Mouse (Mus musculus) kidney, embryonic 15.5 days (tissue): ENCODE measurements around the gene Gatad2b. TPM values are rescaled to one million over a fixed set of nuclear protein-coding genes. Genes with fewer than 3 reads are reported as not detected.
"Not testable (repeated sequence)": the region's sequence is repeated elsewhere in the genome, so short reads cannot be mapped to it uniquely, and the experiment has no call there.

Experiments used
- ATAC-seq: fragments of 200-750 bp; cut with Nextera tagmentation; replicated peaks from 2 replicates; pipeline ENCODE4 v1.8.0; 2017; ENCODE audit warnings: moderate TSS enrichment; ENCODE audit not compliant: low FRiP score
- H3K27ac ChIP-seq: fragments of 300-500 bp; sonication (generic); 2 replicates; pipeline ENCODE4 v1.5.1; 2015; ENCODE audit warnings: mild to moderate bottlenecking, inconsistent platforms
- H3K27me3 ChIP-seq: fragments of 300-500 bp; sonication (generic); 2 replicates; pipeline ENCODE4 v1.6.1; 2015; ENCODE audit warnings: inconsistent platforms
- H3K36me3 ChIP-seq: fragments of 300-500 bp; sonication (generic); 2 replicates; pipeline ENCODE4 v1.6.1; 2015; ENCODE audit warnings: inconsistent platforms
- H3K4me1 ChIP-seq: fragments of 300-500 bp; sonication (generic); 2 replicates; pipeline ENCODE4 v1.6.1; 2015; ENCODE audit warnings: inconsistent platforms
- H3K4me2 ChIP-seq: fragments of 300-500 bp; sonication (generic); 2 replicates; pipeline ENCODE4 v1.6.1; 2015; ENCODE audit warnings: moderate library complexity, mild to moderate bottlenecking, inconsistent platforms
- H3K4me3 ChIP-seq: fragments of 300-500 bp; sonication (generic); replicated peaks from 2 replicates; pipeline ENCODE4 v1.5.1; 2015; ENCODE audit warnings: mild to moderate bottlenecking, inconsistent platforms
- H3K9ac ChIP-seq: fragments of 300-500 bp; sonication (generic); 2 replicates; pipeline ENCODE4 v1.6.1; 2015; ENCODE audit warnings: mild to moderate bottlenecking, inconsistent platforms
- H3K9me3 ChIP-seq: fragments of 300-500 bp; sonication (generic); replicated peaks from 2 replicates; pipeline ENCODE4 v1.6.1; 2016; ENCODE audit warnings: inconsistent platforms
- WGBS: fragments of 180-500 bp; shearing (Covaris S2); methylation state at CpG from one replicate; pipeline ENCODE4 v1.1.7; 2015; ENCODE audit warnings: mixed read lengths; 5-methylcytosine and 5-hydroxymethylcytosine counted together
- polyA plus RNA-seq: library from polyadenylated mRNA; unstranded; fragments of >200 nt; fragmentation: Nextera tagmentation; extraction: Ambion mirVana; gene quantifications from 2 replicates; pipeline ENCODE4 v1.2.1, GENCODE M21; 2015

Gene Gatad2b
- 12.8 and 16.2 TPM in 2 replicates for polyA plus RNA-seq

- under 1% methylated on average over 42 of the region's 47 CpGs for WGBS
- Histone ChIP-seq H3K27ac (peak within 1 kb of the TSS; percentile 97), H3K27me3 (no peaks in the 10 kb centered on the region), H3K4me1 (peaks cover 23% of the 10 kb centered on the region), H3K9me3 (no peaks in the 10 kb centered on the region), H3K9ac (peak within 1 kb of the TSS; percentile 93), H3K4me3 (peak within 1 kb of the TSS; percentile 87), H3K36me3 (no peaks in the 10 kb centered on the region), H3K4me2 (peak within 1 kb of the TSS; percentile 81)
- ATAC-seq: peak; percentile 99
Measured at GRCm38 (mm10) chr3:90292345-90293275, at the start of gene Gatad2b. Gene Gatad2b, plus strand, starts transcription at chr3:90293178.

GRCm38 (mm10) chr3:90245406-90245805, 47.6 kb upstream of the Gatad2b start:
- Histone ChIP-seq H3K27me3 (no peaks in the 10 kb centered on the region), H3K36me3 (peaks cover 12% of the 10 kb centered on the region), H3K27ac (no peak overlapping the region), H3K4me3 (no peak overlapping the region), H3K4me2 (no peak overlapping the region), H3K9me3 (no peaks in the 10 kb centered on the region), H3K4me1 (peaks cover 32% of the 10 kb centered on the region), H3K9ac (no peak overlapping the region)
- no peak for ATAC-seq
- 62% methylated on average over 2 of the region's 2 CpGs for WGBS

GRCm38 (mm10) chr3:90247630-90247959, 45.4 kb upstream of the Gatad2b start:
- Histone ChIP-seq H3K4me1 (peaks cover 37% of the 10 kb centered on the region), H3K9ac (peak overlapping the region; percentile 41), H3K36me3 (peaks cover 26% of the 10 kb centered on the region), H3K27ac (peak overlapping the region; percentile 94), H3K27me3 (no peaks in the 10 kb centered on the region), H3K4me2 (peak overlapping the region; percentile 85), H3K4me3 (peak overlapping the region; percentile 74), H3K9me3 (no peaks in the 10 kb centered on the region)
- WGBS: 0% methylated on average over 3 of the region's 3 CpGs
- no peak; the same call in 1 of the 2 replicates for ATAC-seq

- Histone ChIP-seq H3K27me3 (no peaks in the 10 kb centered on the region), H3K9me3 (no peaks in the 10 kb centered on the region), H3K36me3 (peaks cover 26% of the 10 kb centered on the region), H3K4me3 (peak within 1 kb of the TSS; percentile 74), H3K4me2 (peak within 1 kb of the TSS; percentile 85), H3K27ac (peak within 1 kb of the TSS; percentile 94), H3K4me1 (peaks cover 31% of the 10 kb centered on the region), H3K9ac (peak within 1 kb of the TSS; percentile 74)
- under 1% methylated on average over 44 of the region's 44 CpGs for WGBS
- ATAC-seq: peak; percentile 95
Measured at GRCm38 (mm10) chr3:90247960-90248745, 44.8 kb upstream of the Gatad2b start, which contains the start of gene Slc39a1. Gene Slc39a1, plus strand, starts transcription at chr3:90248172.

- Histone ChIP-seq H3K4me2 (peak overlapping the region; percentile 85), H3K9me3 (no peaks in the 10 kb centered on the region), H3K4me3 (peak overlapping the region; percentile 74), H3K27me3 (no peaks in the 10 kb centered on the region), H3K9ac (peak overlapping the region; percentile 74), H3K27ac (peak overlapping the region; percentile 94), H3K36me3 (peaks cover 26% of the 10 kb centered on the region), H3K4me1 (peaks cover 25% of the 10 kb centered on the region)
- ATAC-seq: no peak
- WGBS: 3% methylated on average over 10 of the region's 10 CpGs
Measured at GRCm38 (mm10) chr3:90248746-90249100, 44.3 kb upstream of the Gatad2b start.

- no peak overlapping the region for H3K4me3 ChIP-seq
- no peak for ATAC-seq
- 0 out of 2 replicates have a peak overlapping the region, but pooled peaks have one; percentile 41 for H3K27ac ChIP-seq
- no peaks in the 10 kb centered on the region for H3K27me3 ChIP-seq
- H3K36me3 ChIP-seq: peaks cover 26% of the 10 kb centered on the region
- H3K9me3 ChIP-seq: no peaks in the 10 kb centered on the region
- WGBS: 66% methylated on average over 6 of the region's 6 CpGs
- H3K4me1 ChIP-seq: peaks cover 32% of the 10 kb centered on the region
- no peak overlapping the region for H3K4me2 ChIP-seq
- no peak overlapping the region for H3K9ac ChIP-seq
Measured at GRCm38 (mm10) chr3:90250791-90251190, 42.2 kb upstream of the Gatad2b start.

GRCm38 (mm10) chr3:90251731-90252226, 41.2 kb upstream of the Gatad2b start:
- 93% methylated on average over 10 of the region's 12 CpGs for WGBS
- not testable (repeated sequence) for H3K27me3 ChIP-seq, H3K9me3 ChIP-seq, H3K27ac ChIP-seq, H3K4me2 ChIP-seq, H3K4me3 ChIP-seq, H3K9ac ChIP-seq, ATAC-seq
- Histone ChIP-seq H3K4me1 (peaks cover 38% of the 10 kb centered on the region), H3K36me3 (peaks cover 27% of the 10 kb centered on the region)

GRCm38 (mm10) chr3:90252659-90253058, 40.3 kb upstream of the Gatad2b start:
- peaks cover 35% of the 10 kb centered on the region for H3K36me3 ChIP-seq
- H3K4me2 ChIP-seq, H3K9ac ChIP-seq, ATAC-seq, H3K9me3 ChIP-seq, H3K27ac ChIP-seq, H3K4me3 ChIP-seq, H3K27me3 ChIP-seq: not testable (repeated sequence)
- H3K4me1 ChIP-seq: peaks cover 35% of the 10 kb centered on the region
- WGBS: 88% methylated on average over 2 of the region's 2 CpGs

- not testable (repeated sequence) for H3K4me3 ChIP-seq, H3K9ac ChIP-seq, H3K27me3 ChIP-seq, H3K9me3 ChIP-seq, H3K27ac ChIP-seq
- WGBS: 50% methylated on average over 1 of the region's 1 CpGs
- peaks cover 40% of the 10 kb centered on the region for H3K36me3 ChIP-seq
- H3K4me1 ChIP-seq: peaks cover 34% of the 10 kb centered on the region
- ATAC-seq: peak; percentile 1; the same call in 1 of the 2 replicates
- peak overlapping the region; percentile 72; the same call in 1 of the 2 replicates for H3K4me2 ChIP-seq
Measured at GRCm38 (mm10) chr3:90253174-90253573, 39.8 kb upstream of the Gatad2b start.

GRCm38 (mm10) chr3:90253653-90254418, 39.1 kb upstream of the Gatad2b start, which contains the start of gene Crtc2:
Gene Crtc2, plus strand, starts transcription at chr3:90254163.
- H3K4me1 ChIP-seq: peaks cover 32% of the 10 kb centered on the region
- H3K4me2 ChIP-seq: peak within 1 kb of the TSS; percentile 72
- peak within 1 kb of the TSS; percentile 82 for H3K9ac ChIP-seq
- peak within 1 kb of the TSS; percentile 90 for H3K27ac ChIP-seq
- no peaks in the 10 kb centered on the region for H3K9me3 ChIP-seq
- peaks cover 47% of the 10 kb centered on the region for H3K36me3 ChIP-seq
- ATAC-seq: peak; percentile 99
- H3K27me3 ChIP-seq: no peaks in the 10 kb centered on the region
- under 1% methylated on average over 40 of the region's 40 CpGs for WGBS
- peak within 1 kb of the TSS; percentile 78 for H3K4me3 ChIP-seq
